Mouse (Mus musculus): ENCODE results near the gene Rmnd5a.

The Rmnd5a gene

GRCm38 (mm10) chr6:71371085-71371605 lies 69.3 kb downstream of the Rmnd5a start:
- no peak for DNase-seq (ENCODE audit: low spot score)

GRCm38 (mm10) chr6:71369416-71369815 lies 71.0 kb downstream of the Rmnd5a start:
- no peak for DNase-seq (ENCODE audit: low spot score)

GRCm38 (mm10) chr6:71363995-71364394 lies 76.4 kb downstream of the Rmnd5a start:
- DNase-seq (ENCODE audit: low spot score), result no peak

- no peak for DNase-seq (ENCODE audit: low spot score)
Measured at GRCm38 (mm10) chr6:71361156-71361670, 79.2 kb downstream of the Rmnd5a start.

- DNase-seq (ENCODE audit: low spot score), result no peak
Measured at GRCm38 (mm10) chr6:71360751-71361150, 79.7 kb downstream of the Rmnd5a start.

GRCm38 (mm10) chr6:71360221-71360620 lies 80.2 kb downstream of the Rmnd5a start:
- DNase-seq (ENCODE audit: low spot score), result no peak

GRCm38 (mm10) chr6:71357493-71357892 lies 82.9 kb downstream of the Rmnd5a start:
- no peak for DNase-seq (ENCODE audit: low spot score)

- DNase-seq (ENCODE audit: low spot score), result no peak
Measured at GRCm38 (mm10) chr6:71353722-71354121, 86.7 kb downstream of the Rmnd5a start.

- no peak for DNase-seq (ENCODE audit: low spot score)
Measured at GRCm38 (mm10) chr6:71352866-71353427, 87.5 kb downstream of the Rmnd5a start.

- DNase-seq (ENCODE audit: low spot score), result no peak
Measured at GRCm38 (mm10) chr6:71352201-71352600, 88.2 kb downstream of the Rmnd5a start.

GRCm38 (mm10) chr6:71351201-71351600 lies 89.2 kb downstream of the Rmnd5a start:
- DNase-seq (ENCODE audit: low spot score), result no peak

- no peak for DNase-seq (ENCODE audit: low spot score)
Measured at GRCm38 (mm10) chr6:71348006-71348405, 92.4 kb downstream of the Rmnd5a start.

GRCm38 (mm10) chr6:71341179-71341578 lies 99.3 kb downstream of the Rmnd5a start:
- no peak for DNase-seq (ENCODE audit: low spot score)

GRCm38 (mm10) chr6:71339351-71339750 lies 101.1 kb downstream of the Rmnd5a start:
- DNase-seq (ENCODE audit: low spot score), result no peak

GRCm38 (mm10) chr6:71338941-71339340 lies 101.5 kb downstream of the Rmnd5a start:
- no peak for DNase-seq (ENCODE audit: low spot score)

All from MN1 (cell line).